Mouse (Mus musculus) MEL (cell line): Measurements from ENCODE around the gene Iqsec1.

ENCODE experiments used
- CTCF ChIP-seq, 3 experiments: IDR thresholded peaks in 2 of 3; conservative IDR thresholded peaks in 1 of 3; 2 replicates each; pipeline ENCODE4 v1.5.1; 2011 to 2012; ENCODE audit warnings: low read length in 3 of 3, low read depth in 2 of 3, mild to moderate bottlenecking in 2 of 3, improper control_type of control experiment in 1 of 3, inconsistent platforms in 1 of 3, mixed read lengths in 1 of 3, moderate library complexity in 1 of 3; ENCODE audit not compliant: control insufficient read depth in 1 of 3, insufficient read depth in 1 of 3, poor library complexity in 1 of 3, severe bottlenecking in 1 of 3
- USF1 ChIP-seq: IDR thresholded peaks from 2 replicates; pipeline ENCODE4 v1.6.1; 2014; ENCODE audit warnings: low read depth, mild to moderate bottlenecking, inconsistent platforms, low read length, improper control_type of control experiment, moderate library complexity
- ZMIZ1 ChIP-seq: IDR thresholded peaks from 2 replicates; pipeline ENCODE4 v1.6.1; 2012; ENCODE audit warnings: low read depth, mild to moderate bottlenecking, inconsistent platforms, low read length, improper control_type of control experiment, moderate library complexity

DNA sequence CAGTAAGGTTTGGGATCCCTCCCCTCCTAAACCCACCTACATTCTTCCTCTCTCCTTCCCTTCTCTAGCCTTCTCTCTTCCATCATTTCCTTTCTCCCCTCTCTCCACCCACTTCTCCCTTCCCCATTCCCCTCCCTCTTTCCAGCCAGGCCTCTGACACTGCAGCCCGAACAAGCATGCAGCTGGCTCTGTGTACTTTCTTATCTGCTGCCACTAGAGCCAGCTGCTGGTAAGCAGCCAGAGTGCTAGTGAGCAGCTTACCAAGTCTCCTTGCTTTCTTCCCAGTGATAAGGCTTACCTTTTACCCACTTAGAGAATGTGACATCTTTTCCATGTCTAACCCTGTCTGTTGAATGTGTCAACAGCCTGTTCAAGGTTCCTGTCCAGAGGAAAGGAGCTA is 90.4 kb downstream of the Iqsec1 start:
- TF ChIP-seq ZMIZ1 (no peak), USF1 (no peak), CTCF (IDR thresholded peaks at IDR 0.05 in 2 of 3, conservative IDR thresholded peaks at IDR 0.05 in 1 of 3; ENCODE audit: control insufficient read depth in 1 of 3, insufficient read depth in 1 of 3, low read depth in 2 of 3, low read length in 3 of 3, poor library complexity in 1 of 3, severe bottlenecking in 1 of 3) (no peak)
